Mouse (Mus musculus) neural tube, embryonic 11.5 days (tissue): Measurements from ENCODE around the gene Pah. TPM values are rescaled to one million over a fixed set of nuclear protein-coding genes. Genes with fewer than 3 reads are reported as not detected.

Experiments used
- ATAC-seq: fragments of 200-750 bp; cut with Nextera tagmentation; 2 replicates; pipeline ENCODE4 v1.8.0; 2017; ENCODE audit warnings: moderate number of reproducible peaks, mild to moderate bottlenecking, moderate TSS enrichment, moderate library complexity; ENCODE audit not compliant: insufficient read depth, low FRiP score, low TSS enrichment
- DNase-seq: peaks from one replicate; pipeline ENCODE4 v3.0.0-alpha.2; 2015; ENCODE audit warnings: low spot score
- H3K27ac ChIP-seq: fragments of 300-500 bp; sonication (generic); 2 replicates; pipeline ENCODE4 v1.5.1; 2014; ENCODE audit warnings: low read depth, mild to moderate bottlenecking, low read length
- H3K27me3 ChIP-seq: fragments of 300-500 bp; sonication (generic); 2 replicates; pipeline ENCODE4 v1.6.1; 2014; ENCODE audit warnings: mild to moderate bottlenecking, low read length, mixed read lengths; ENCODE audit not compliant: control insufficient read depth, insufficient read depth
- H3K36me3 ChIP-seq: fragments of 300-500 bp; sonication (generic); 2 replicates; pipeline ENCODE4 v1.6.1; 2014; ENCODE audit warnings: mild to moderate bottlenecking, low read length, moderate library complexity, mixed read lengths; ENCODE audit not compliant: control insufficient read depth, insufficient read depth
- H3K4me1 ChIP-seq: fragments of 300-500 bp; sonication (generic); 2 replicates; pipeline ENCODE4 v1.6.1; 2014; ENCODE audit warnings: low read length, mixed read lengths; ENCODE audit not compliant: control insufficient read depth, insufficient read depth
- H3K4me2 ChIP-seq: fragments of 300-500 bp; sonication (generic); 2 replicates; pipeline ENCODE4 v1.6.1; 2014; ENCODE audit warnings: low read depth, mild to moderate bottlenecking, moderate library complexity
- H3K4me3 ChIP-seq: fragments of 300-500 bp; sonication (generic); 2 replicates; pipeline ENCODE4 v1.5.1; 2014; ENCODE audit warnings: low read depth, low read length
- H3K9ac ChIP-seq: fragments of 300-500 bp; sonication (generic); 2 replicates; pipeline ENCODE4 v1.6.1; 2014; ENCODE audit warnings: mild to moderate bottlenecking, low read length
- H3K9me3 ChIP-seq: fragments of 300-500 bp; sonication (generic); 2 replicates; pipeline ENCODE4 v1.6.1; 2016; ENCODE audit warnings: low read length; ENCODE audit not compliant: control insufficient read depth
- WGBS: fragments of 180-500 bp; shearing (Covaris S2); extraction: QIAGEN DNeasy Blood & Tissue Kit; methylation state at CpG from one replicate; pipeline ENCODE4 v1.1.7; 2014; 5-methylcytosine and 5-hydroxymethylcytosine counted together
- polyA plus RNA-seq: library from polyadenylated mRNA; unstranded; fragments of >200 nt; fragmentation: Nextera tagmentation; extraction: Ambion mirVana; gene quantifications from 2 replicates; pipeline ENCODE4 v1.2.1, GENCODE M21; 2014

Pah gene
- not detected in 2 replicates for polyA plus RNA-seq

- ATAC-seq (no peak), DNase-seq (no peak)
- Histone ChIP-seq H3K4me3 (no peak within 1 kb of the TSS), H3K9ac (no peak within 1 kb of the TSS), H3K9me3 (no peaks in the 10 kb centered on the region), H3K4me1 (no peaks in the 10 kb centered on the region), H3K4me2 (no peak within 1 kb of the TSS), H3K27me3 (no peaks in the 10 kb centered on the region), H3K36me3 (no peaks in the 10 kb centered on the region), H3K27ac (no peak within 1 kb of the TSS)
- 86% methylated on average over 5 of the region's 5 CpGs for WGBS
Measured at GRCm38 (mm10) chr10:87521646-87522045, at the start of gene Pah. Gene Pah, plus strand, starts transcription at chr10:87521795.

GRCm38 (mm10) chr10:87473475-87474131 lies 48.0 kb upstream of the Pah start:
- 48% methylated on average over 10 of the region's 10 CpGs for WGBS
- ATAC-seq (peak; percentile 55; the same call in 1 of the 2 replicates), DNase-seq (no peak)
- H3K4me1 ChIP-seq, result peaks cover 5% of the 10 kb centered on the region; the same call in 1 of the 2 replicates
- no peaks in the 10 kb centered on the region for H3K9me3 ChIP-seq
- H3K4me3 ChIP-seq, result no peak overlapping the region
- H3K36me3 ChIP-seq, result no peaks in the 10 kb centered on the region
- H3K4me2 ChIP-seq, result no peak overlapping the region
- H3K27me3 ChIP-seq, result no peaks in the 10 kb centered on the region
- no peak overlapping the region for H3K9ac ChIP-seq
- H3K27ac ChIP-seq, result no peak overlapping the region

GRCm38 (mm10) chr10:87474971-87475370 lies 46.6 kb upstream of the Pah start:
- Histone ChIP-seq H3K4me2 (no peak overlapping the region), H3K27ac (no peak overlapping the region), H3K9me3 (no peaks in the 10 kb centered on the region), H3K4me1 (peaks cover 5% of the 10 kb centered on the region; the same call in 1 of the 2 replicates), H3K36me3 (no peaks in the 10 kb centered on the region), H3K4me3 (no peak overlapping the region), H3K9ac (no peak overlapping the region), H3K27me3 (no peaks in the 10 kb centered on the region)
- DNase-seq (no peak), ATAC-seq (no peak)
- WGBS, result 54% methylated on average over 2 of the region's 2 CpGs

- peaks cover 5% of the 10 kb centered on the region; the same call in 1 of the 2 replicates for H3K4me1 ChIP-seq
- DNase-seq (no peak), ATAC-seq (no peak)
- no peak overlapping the region for H3K27ac ChIP-seq
- no peaks in the 10 kb centered on the region for H3K9me3 ChIP-seq
- 54% methylated on average over 5 of the region's 5 CpGs for WGBS
- no peak overlapping the region for H3K4me3 ChIP-seq
- no peak overlapping the region for H3K9ac ChIP-seq
- no peaks in the 10 kb centered on the region for H3K27me3 ChIP-seq
- H3K4me2 ChIP-seq, result no peak overlapping the region
- H3K36me3 ChIP-seq, result no peaks in the 10 kb centered on the region
Measured at GRCm38 (mm10) chr10:87477895-87478294, 43.7 kb upstream of the Pah start.

- peak; percentile 60 for DNase-seq
- under 1% methylated on average over 17 of the region's 17 CpGs for WGBS
- peak; percentile 18; the same call in 1 of the 2 replicates for ATAC-seq
- Histone ChIP-seq H3K9me3 (no peaks in the 10 kb centered on the region), H3K9ac (no peak overlapping the region), H3K27me3 (peaks cover 22% of the 10 kb centered on the region), H3K4me1 (peaks cover 24% of the 10 kb centered on the region), H3K4me2 (peak overlapping the region; percentile 52), H3K27ac (no peak overlapping the region), H3K4me3 (no peak overlapping the region), H3K36me3 (no peaks in the 10 kb centered on the region)
Measured at GRCm38 (mm10) chr10:87484831-87485720, 36.5 kb upstream of the Pah start.

- WGBS, result under 1% methylated on average over 33 of the region's 33 CpGs
- Histone ChIP-seq H3K4me3 (peak overlapping the region; percentile 26), H3K27me3 (peaks cover 22% of the 10 kb centered on the region), H3K36me3 (no peaks in the 10 kb centered on the region), H3K4me1 (peaks cover 28% of the 10 kb centered on the region), H3K27ac (no peak overlapping the region), H3K9me3 (no peaks in the 10 kb centered on the region), H3K4me2 (peak overlapping the region; percentile 52), H3K9ac (peak overlapping the region; percentile 29; the same call in 1 of the 2 replicates)
- ATAC-seq (0 out of 2 replicates have a peak, but pooled peaks have one; percentile 42), DNase-seq (peak; percentile 75)
Measured at GRCm38 (mm10) chr10:87485721-87486620, 35.6 kb upstream of the Pah start.

GRCm38 (mm10) chr10:87488429-87489145 lies 33.0 kb upstream of the Pah start:
- Histone ChIP-seq H3K4me1 (peaks cover 31% of the 10 kb centered on the region), H3K27ac (peak overlapping the region; percentile 65), H3K27me3 (peaks cover 35% of the 10 kb centered on the region), H3K4me3 (no peak overlapping the region), H3K4me2 (peak overlapping the region; percentile 30), H3K9ac (no peak overlapping the region), H3K36me3 (no peaks in the 10 kb centered on the region), H3K9me3 (no peaks in the 10 kb centered on the region)
- ATAC-seq, result peak; percentile 68
- WGBS, result under 1% methylated on average over 16 of the region's 16 CpGs
- peak; percentile 89 for DNase-seq
